Mouse (Mus musculus) liver, postnatal 0 days (tissue): ENCODE results near the gene Btbd19.

Experiments used
- CTCF ChIP-seq: sonication (generic); IDR thresholded peaks from 2 replicates; pipeline ENCODE4 v1.5.1; 2016; ENCODE audit warnings: antibody characterized with exemption, low read depth
- EP300 ChIP-seq: IDR thresholded peaks from 2 replicates; pipeline ENCODE4 v1.6.1; 2016; ENCODE audit warnings: antibody characterized with exemption, low read depth, mild to moderate bottlenecking

DNA sequence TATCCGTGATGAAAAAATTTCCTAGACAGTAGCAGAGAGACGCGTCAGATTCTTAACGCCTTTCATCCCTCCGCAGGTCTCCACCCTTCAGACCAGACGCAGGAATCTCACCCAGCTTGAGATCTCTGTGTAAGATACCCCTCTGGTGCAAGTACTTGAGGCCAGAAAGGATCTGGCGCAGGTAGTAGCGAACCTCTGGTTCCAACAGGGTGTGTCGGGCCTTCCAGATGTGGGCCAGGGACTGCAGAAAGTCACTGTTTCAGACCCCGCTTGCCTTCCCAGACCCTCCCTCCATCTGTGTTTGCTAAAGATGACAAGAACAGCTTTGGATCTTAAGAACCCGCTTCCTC lies 7.2 kb upstream of the Btbd19 start:
- TF ChIP-seq CTCF, result no peak
- TF ChIP-seq EP300, result no peak
